Mouse (Mus musculus) liver, adult (tissue): ENCODE results near the gene Zranb3.

ENCODE experiments used
- GATA4 ChIP-seq: IDR thresholded peaks from 2 replicates; pipeline ENCODE4 v1.6.1; 2014; ENCODE audit warnings: mild to moderate bottlenecking, low read length; ENCODE audit not compliant: insufficient replicate concordance

Gene Zranb3

GRCm38 (mm10) chr1:128073051-128073450 is 29.8 kb downstream of the Zranb3 start:
- no peak for TF ChIP-seq GATA4

- no peak for TF ChIP-seq GATA4
These were observed 32.8 kb downstream of the Zranb3 start for GRCm38 (mm10) chr1:128070003-128070402.

- peak; percentile 90 for TF ChIP-seq GATA4
These were observed 33.9 kb downstream of the Zranb3 start for GRCm38 (mm10) chr1:128068945-128069397.

- TF ChIP-seq GATA4 = no peak
These were observed 38.1 kb downstream of the Zranb3 start for GRCm38 (mm10) chr1:128064716-128065115.

- TF ChIP-seq GATA4 = no peak
These were observed 40.7 kb downstream of the Zranb3 start for GRCm38 (mm10) chr1:128062167-128062566.

- no peak for TF ChIP-seq GATA4
These were observed 41.4 kb downstream of the Zranb3 start for GRCm38 (mm10) chr1:128061401-128061800.

- no peak for TF ChIP-seq GATA4
These were observed 42.0 kb downstream of the Zranb3 start for GRCm38 (mm10) chr1:128060655-128061344.

- TF ChIP-seq GATA4 = no peak
These were observed 44.2 kb downstream of the Zranb3 start for GRCm38 (mm10) chr1:128058625-128059024.

- no peak for TF ChIP-seq GATA4
These were observed 45.6 kb downstream of the Zranb3 start for GRCm38 (mm10) chr1:128057269-128057668.

GRCm38 (mm10) chr1:128046920-128047319 is 55.9 kb downstream of the Zranb3 start:
- no peak for TF ChIP-seq GATA4

GRCm38 (mm10) chr1:128046455-128046854 is 56.4 kb downstream of the Zranb3 start:
- no peak for TF ChIP-seq GATA4

- TF ChIP-seq GATA4 = no peak
These were observed 58.7 kb downstream of the Zranb3 start for GRCm38 (mm10) chr1:128044181-128044580.

GRCm38 (mm10) chr1:128036296-128036695 is 66.6 kb downstream of the Zranb3 start:
- TF ChIP-seq GATA4 = no peak

- TF ChIP-seq GATA4 = no peak
These were observed 70.7 kb downstream of the Zranb3 start for GRCm38 (mm10) chr1:128032123-128032522.

- TF ChIP-seq GATA4 = no peak
These were observed 71.3 kb downstream of the Zranb3 start for GRCm38 (mm10) chr1:128031524-128031923.

- TF ChIP-seq GATA4 = no peak
These were observed 78.3 kb downstream of the Zranb3 start for GRCm38 (mm10) chr1:128024363-128025114.

- TF ChIP-seq GATA4 = no peak
These were observed 82.7 kb downstream of the Zranb3 start for GRCm38 (mm10) chr1:128020001-128020770.
